Mouse (Mus musculus) kidney, postnatal 10 days (tissue): ENCODE data around the gene Chrna4.

Source experiments
- DNase-seq: peaks from one replicate; pipeline ENCODE4 v3.0.0; 2021; ENCODE audit warnings: mixed read lengths

Chrna4 gene

DNA sequence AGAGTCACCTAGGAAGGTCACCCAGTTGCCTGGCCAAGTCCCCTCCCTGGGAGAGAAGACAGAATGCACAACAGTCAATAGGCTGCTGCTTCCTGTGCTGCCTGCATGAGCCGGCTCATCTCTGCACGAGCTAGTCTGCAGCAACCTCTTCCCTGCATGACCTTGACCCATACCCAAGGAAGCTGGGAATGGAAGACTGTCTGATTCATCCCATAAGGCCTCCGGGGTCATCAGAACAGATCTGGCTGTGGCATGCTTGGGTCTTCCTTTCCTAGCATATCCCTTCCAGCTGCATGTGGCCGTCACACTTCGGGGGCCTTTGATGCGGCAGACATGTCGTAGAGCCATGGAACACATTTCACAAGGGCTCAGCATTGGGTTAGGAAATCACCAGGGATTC is 8.2 kb downstream of the Chrna4 start:
- no peak for DNase-seq

DNA sequence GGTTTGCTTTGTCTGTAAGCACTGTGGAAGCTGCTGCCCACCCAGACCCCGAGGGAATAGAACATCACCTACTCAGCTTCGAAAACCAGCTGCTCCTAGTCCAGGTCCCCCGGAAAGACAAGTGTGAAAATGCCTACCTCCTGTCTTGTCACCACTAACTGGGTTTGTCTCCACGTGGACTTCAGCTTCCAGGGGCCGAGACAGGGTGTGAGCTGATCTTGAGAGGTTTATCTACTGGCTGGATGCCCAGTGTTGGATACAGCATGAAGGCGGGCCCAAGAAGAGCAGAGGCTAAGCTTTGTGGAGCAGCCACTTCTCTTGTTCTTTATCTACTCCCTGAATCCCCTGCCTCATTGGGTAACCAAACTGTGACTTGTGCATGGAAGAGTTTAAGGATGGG is 10.0 kb downstream of the Chrna4 start:
- DNase-seq: no peak

DNA sequence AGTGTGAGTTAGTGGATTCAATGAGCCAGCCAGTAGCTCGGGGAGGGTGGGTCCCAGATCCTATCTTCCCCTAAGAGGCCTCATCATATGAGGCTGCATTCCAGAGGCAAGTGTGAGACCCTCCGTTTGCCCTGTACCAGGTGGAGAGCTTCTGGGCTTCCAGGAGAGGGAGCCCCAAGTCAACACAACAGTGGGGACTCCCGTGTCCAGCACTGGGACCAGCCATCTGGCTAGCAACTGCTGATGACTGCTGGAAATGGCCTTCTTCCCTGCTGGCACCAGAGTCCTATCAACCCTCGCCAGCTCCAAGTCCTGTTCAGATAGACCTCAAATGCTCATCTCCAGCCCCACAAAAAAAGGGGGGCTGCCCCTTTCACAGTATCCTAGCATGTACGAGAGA is 10.9 kb downstream of the Chrna4 start:
- DNase-seq: peak; percentile 38

DNA sequence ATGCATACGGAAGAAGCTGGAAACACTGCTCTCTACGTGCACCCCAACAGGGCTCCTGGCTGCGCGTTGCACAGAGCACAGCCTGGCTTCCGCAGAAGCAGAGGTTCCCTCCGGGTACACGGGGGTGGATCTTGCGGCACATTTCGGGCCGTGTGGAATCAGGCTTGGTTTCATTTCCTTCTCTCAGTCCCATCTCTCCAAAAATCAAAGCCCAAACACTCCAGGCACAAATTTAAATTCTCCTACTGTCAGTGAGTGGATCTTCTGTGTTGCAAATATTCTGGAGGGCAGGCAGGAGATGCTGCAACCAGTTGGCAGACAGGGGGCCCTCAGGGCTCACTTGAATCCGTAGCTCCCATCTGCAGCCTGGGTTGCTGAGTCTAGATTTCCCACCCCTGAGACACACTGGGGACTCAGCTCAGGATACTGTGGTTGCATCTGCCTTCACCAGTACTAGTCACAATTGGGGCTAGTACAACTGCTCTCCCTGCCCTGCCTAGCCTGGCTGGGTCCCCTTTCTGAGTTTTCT is 11.9 kb downstream of the Chrna4 start:
- DNase-seq: no peak

DNA sequence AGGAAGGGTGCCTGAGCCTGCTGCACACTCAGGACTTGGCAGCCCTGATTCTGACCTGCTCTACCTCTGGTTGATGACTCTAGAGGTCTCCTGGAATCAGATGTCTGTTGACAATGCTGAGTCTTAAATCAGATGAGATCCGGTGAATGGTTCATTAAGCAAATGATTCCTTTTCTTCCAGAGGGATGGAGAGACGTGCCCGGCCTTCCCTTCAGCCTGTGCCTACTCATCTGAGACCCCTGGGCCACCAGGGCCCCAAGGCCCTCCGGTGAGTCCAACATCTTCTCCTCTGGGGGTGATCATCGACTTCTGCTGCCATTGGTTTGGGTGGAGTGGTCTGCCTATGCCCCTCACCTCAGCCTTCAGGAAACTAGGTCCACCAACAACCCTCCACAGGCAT is 35.0 kb downstream of the Chrna4 start:
- DNase-seq: no peak

DNA sequence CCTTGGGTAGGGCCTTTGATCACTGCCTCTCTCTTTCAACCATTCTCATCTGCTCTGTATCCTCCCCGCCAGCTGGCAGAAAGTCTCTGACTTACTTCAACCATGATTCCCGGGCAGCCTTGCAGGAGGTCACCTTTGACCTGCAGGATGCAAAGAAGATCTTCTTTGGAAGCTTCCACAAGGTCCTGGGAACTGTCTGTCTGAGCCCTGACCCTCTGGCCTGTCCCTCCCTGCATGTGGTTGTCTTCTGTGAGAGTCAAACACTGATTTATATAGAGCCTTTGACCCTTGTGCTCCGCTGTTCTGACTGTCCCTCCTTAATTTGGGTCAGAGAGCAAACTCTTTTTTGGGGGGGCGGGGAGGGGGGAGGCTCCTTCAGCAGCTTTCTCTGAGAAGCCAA is 36.3 kb downstream of the Chrna4 start:
- DNase-seq: no peak

DNA sequence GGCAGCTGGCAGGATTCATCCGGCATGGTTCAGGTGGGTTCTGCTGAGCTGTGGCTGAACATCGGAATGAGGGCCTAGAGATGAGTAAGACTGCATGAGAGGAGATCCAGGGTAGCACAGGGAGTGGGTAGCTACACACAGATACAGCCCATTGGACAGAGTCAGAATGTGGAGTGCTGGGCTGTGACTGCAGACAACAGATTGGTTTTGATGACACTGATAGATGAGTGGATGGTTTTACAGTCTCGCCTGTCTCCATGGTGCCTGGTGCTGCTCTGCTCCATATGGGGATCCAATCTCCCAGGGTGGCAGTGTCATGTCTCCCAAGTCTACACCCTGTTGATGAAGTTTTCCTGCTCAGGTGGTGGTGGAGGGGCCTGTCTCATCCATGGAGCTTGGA is 46.4 kb downstream of the Chrna4 start:
- DNase-seq: no peak

DNA sequence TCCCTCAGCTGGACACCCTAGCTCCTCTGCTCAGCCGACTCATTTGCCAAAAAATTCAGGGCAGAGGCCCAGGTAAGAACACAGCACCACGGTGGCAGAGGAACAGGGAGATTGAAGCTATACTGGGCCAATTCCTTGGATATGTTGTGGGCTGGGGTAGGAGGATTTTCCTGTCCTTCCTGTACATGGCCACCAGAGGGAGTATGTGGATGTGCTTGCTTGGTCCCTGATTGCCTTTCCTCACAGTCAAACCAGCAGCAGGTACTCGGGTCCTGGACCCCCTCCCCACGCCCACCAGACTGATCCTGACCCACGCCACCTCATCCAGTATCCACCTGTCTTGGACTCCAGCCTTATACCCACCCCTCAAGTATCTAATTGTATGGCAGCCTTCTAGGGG is 46.9 kb downstream of the Chrna4 start:
- DNase-seq: peak; percentile 58

DNA sequence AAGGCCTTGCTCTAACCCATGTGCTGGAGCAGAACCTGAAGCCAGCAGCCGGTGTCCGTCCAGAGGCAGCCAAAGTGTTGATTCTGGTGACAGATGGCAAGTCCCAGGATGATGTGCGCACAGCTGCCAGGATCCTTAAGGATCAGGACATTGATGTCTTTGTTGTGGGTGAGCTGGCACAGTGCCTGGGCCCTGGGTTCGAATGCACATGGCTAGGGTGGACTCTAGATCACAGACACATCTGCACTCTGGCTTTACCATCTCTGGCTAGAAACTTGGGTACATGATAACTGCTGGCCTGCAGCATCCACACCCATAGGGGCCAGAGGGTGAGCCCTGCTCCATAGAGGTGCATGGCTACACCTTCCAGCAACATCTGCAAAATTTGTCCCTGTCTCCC is 47.9 kb downstream of the Chrna4 start:
- DNase-seq: no peak

DNA sequence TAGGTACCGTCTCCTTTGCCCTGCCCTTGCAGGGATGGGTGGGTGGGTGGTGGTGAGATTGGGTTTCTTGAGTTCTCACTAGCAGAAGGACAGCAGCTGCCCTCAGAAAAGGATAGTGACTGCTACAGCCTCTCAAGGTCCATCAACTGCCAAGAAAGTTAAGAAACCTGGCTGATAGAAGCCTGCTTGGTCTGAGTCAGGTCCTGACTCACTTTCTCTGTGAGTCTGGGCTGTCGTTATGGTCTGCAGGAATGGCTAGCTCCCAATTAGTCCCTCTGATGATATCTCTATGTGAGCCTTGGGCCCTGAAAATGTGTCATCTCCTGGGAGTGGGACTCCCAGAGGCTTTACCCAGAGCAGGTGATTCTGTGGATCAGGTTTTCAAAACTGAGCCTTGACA is 49.0 kb downstream of the Chrna4 start:
- no peak for DNase-seq

DNA sequence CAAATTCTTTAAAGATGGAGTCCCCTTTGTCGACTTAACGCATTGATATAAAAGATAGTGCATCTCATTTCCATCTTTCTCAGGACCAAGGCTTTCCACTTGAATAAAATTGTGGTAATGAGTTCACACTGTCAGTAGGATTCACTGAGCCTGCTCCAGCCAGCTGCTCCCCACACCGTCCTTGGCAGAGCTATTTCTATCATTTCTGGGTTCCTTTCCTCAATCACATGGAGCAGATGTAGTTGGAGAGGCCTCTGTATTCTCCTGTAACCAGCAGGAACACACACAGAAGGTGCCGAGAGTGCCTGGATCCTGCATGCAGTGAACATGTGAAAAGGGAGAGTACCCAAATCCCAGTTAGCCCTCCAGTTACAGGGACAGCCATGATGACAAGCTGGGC is 53.0 kb downstream of the Chrna4 start:
- DNase-seq: no peak

DNA sequence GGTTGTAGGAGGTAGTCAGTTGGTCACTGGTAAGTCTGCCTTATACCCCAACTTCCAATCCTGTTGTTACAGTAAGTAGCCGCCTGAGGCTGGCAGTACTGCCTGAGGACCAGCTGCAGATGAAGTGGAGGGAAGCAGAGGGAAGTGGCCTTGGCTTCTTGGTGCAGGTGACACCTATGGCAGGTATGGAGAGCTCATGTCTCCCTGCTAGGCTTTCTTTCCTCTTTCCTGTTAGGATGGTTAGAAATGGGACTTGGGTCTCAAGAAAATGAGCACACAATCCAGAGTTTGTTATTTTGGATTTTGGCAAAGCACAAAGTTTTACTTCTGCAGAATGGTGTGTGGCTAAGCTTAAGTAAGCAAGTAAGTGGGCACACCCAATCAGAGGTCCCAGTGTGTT is 54.4 kb downstream of the Chrna4 start:
- no peak for DNase-seq

DNA sequence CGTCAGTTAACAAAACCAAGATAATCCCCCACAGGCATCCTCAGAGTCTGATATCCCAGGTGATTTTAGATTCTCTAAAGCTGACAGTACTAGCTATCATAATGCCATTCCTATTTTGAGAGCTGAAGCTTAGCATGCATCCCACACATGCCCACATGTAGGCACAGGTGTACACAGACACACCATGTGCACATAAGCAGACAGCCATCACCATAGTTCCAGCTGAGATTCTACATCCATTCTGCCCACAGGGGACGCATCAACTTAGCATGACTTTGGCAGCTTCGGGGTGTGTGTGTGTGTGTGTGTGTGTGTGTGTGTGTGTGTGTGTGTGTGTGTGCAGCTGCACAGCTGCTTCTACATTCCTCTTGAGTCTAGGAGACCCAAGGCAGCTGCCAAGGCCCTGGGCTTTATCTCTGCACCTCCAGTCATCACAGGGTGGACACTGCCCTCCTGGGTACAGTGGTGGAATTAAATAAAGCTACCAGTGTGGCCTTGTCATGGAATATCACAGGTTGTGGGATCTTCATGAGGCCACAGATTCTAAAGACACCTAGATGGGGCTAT is 54.9 kb downstream of the Chrna4 start:
- no peak for DNase-seq

DNA sequence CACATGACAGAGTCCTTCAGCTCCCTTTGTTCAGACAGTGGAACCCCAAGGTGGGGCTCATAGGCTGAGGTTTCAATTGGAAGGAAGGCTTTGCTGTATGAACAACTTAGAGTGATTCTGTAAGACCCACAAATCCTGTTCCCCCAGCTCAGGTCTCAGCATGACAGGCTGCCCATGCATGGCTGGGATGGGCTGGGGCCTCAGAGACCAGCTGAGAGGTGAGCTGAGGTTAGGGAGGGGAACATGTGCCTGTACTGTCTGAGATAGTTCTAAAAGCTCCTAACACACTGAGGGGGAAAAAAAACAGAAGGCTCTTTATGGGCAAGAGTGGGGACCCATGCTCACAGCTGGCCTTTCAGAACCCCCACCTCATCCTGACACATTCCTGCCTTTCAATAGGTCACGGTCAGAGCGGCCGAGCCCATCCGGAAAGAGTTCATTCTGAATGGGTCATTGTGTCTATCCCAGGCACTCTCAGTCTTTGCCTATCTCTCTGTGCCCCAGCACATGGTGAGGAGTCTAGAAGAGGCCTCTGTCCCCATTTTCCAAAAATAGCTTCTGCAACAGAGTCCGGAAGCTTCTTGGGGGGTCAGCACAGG is 55.8 kb downstream of the Chrna4 start:
- DNase-seq: no peak

DNA sequence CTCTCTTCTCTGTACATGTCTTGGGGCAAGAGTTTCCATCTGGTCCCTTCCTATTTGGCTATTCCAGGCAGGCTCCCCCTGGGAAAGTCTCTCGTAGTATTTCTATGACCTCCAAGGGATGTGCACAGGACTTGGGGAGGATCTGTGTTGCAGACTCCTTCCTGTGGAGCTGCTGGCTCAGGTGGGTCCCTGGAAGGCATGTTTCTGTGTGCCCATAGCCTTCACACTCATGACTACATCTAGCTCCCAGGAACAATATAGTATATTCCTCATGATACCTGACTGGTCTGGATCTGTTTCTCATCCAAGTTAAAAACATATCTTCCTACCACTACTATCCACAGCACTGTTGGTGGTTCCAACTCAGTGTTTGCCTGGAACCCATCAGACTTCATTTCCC is 56.3 kb downstream of the Chrna4 start:
- DNase-seq: no peak

DNA sequence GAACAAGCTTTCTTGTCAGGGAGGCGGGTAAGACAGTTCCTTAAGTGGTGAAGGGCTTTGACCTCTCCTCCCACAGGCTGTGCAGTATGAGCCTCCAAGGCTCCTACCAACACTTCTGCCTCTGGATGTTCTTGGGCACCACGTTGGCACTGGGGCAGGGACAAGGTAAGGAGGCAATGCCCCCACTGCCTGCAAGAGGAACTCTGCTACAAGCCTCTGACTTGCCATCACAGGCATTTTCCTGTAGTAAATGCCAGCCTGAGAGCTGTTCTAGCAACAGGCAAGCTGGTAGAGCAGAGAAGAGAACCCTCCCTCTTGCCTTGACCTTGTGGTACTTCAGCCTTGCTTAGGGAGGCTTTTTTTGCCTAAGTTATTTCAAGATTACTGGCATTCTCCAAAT is 56.9 kb downstream of the Chrna4 start, which contains the start of gene Col20a1:
Gene Col20a1, plus strand, starts transcription at position 87 of the 400 bp plus-strand sequence.
- no peak for DNase-seq

DNA sequence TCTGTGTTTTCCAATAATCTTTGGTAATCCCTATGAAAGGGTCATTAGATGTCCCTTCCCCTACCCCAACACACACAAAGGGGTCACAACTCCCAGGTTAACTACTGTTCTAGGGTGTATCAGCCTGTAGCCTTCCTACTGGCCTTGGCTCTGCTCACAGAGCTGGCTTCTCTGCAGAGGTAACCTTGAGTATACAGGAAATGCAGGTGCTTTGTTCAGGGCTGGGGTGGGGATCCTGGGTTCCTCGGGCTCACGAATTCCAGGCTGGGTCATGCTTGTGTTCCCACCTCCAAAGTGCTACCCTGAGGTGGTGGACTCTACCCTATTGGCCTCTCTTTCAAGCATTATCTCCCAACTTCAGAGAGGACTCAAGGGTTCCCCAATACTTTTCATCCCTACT is 57.7 kb downstream of the Chrna4 start:
- DNase-seq: no peak

DNA sequence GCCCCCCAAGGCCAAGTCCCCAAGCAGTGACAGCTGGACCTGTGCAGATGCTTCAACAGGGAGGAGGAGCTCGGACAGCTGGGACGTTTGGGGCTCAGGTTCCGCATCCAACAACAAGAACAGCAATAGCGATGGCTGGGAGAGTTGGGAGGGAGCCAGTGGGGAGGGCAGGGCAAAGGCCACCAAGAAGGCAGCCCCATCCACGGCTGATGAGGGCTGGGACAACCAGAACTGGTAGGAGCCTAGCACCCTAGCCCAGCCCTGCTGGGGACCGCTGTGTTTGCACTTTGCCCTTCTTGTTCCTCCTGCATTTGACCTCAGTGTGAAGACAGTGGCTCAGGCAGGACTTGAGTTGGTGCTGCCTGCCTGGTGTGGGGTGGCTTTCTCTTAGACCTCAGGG is 62.2 kb downstream of the Chrna4 start:
- peak; percentile 45 for DNase-seq
